In genomic region chr7:3707027-3707426, GRCm38 (mm10) we compare ENCODE assay signal across 8 mouse cellular contexts. TPM values are rescaled to one million over a fixed set of nuclear protein-coding genes. Genes with fewer than 3 reads are reported as not detected.
DNase-seq lines count a peak whose midpoint lies in the region; ATAC-seq lines count a peak whose summit lies in the region.

No protein-coding gene starts in this region.

- peak overlapping the region; percentile 95 for H3K27ac ChIP-seq in liver, embryonic 12.5 days

- peak overlapping the region; percentile 76 for H3K4me2 ChIP-seq in liver, embryonic 12.5 days

- 0 out of 2 replicates have a peak overlapping the region, but pooled peaks have one; percentile 94 for H3K9ac ChIP-seq in liver, embryonic 12.5 days

- H3K27me3 ChIP-seq in liver, embryonic 12.5 days (replicated peaks): no peaks in the 10 kb centered on the region

- H3K4me3 ChIP-seq in liver, embryonic 12.5 days: peak overlapping the region; percentile 91; the same call in 1 of the 2 replicates

- no peaks in the 10 kb centered on the region for H3K9me3 ChIP-seq in liver, embryonic 12.5 days (replicated peaks)

- WGBS in liver, embryonic 12.5 days (ENCODE audit: insufficient replicate concordance): 23% methylated on average over 4 of the region's 4 CpGs

- ATAC-seq in liver, embryonic 12.5 days: no peak

- DNase-seq in embryo, embryonic 10 days (ENCODE audit: low spot score): peak; percentile 29
- no peak for DNase-seq in embryo, embryonic 10.5 days (ENCODE audit: low spot score)
- DNase-seq in urinary bladder, postnatal 14 days (ENCODE audit: low spot score): peak; percentile 9
- DNase-seq in urinary bladder, postnatal 10 days (ENCODE audit: low spot score): no peak
- DNase-seq in telencephalon, adult 2 months (ENCODE audit: low read depth, low spot score): peak; percentile 31
- no peak for DNase-seq in right cerebral cortex, postnatal 36 days (ENCODE audit: low spot score in 2 of 2)
- DNase-seq in thymus, adult 18-20 months: no peak

- H3K4me1 ChIP-seq in liver, embryonic 12.5 days: peaks cover 33% of the 10 kb centered on the region

- peaks cover 41% of the 10 kb centered on the region for H3K36me3 ChIP-seq in liver, embryonic 12.5 days

RNA-seq across cellular contexts. Expression of gene Rps9, which starts 3.2 kb away (rescaled TPM):
- polyA plus RNA-seq in liver, embryonic 12.5 days (2016; fragmentation: Nextera tagmentation; extraction: Ambion mirVana): 1,310 and 1,334 TPM in 2 replicates

RNA-seq across cellular contexts. Expression of gene Pirb, which starts 13.2 kb away (rescaled TPM):
- polyA plus RNA-seq in liver, embryonic 12.5 days (2016; fragmentation: Nextera tagmentation; extraction: Ambion mirVana): 0.91 and 0.94 TPM in 2 replicates

RNA-seq across cellular contexts. Expression of gene Mboat7, which starts 13.7 kb away (rescaled TPM):
- 24.9 and 27.5 TPM in 2 replicates for polyA plus RNA-seq in liver, embryonic 12.5 days (2016; fragmentation: Nextera tagmentation; extraction: Ambion mirVana)

RNA-seq across cellular contexts. Expression of gene Tsen34, which starts 14.4 kb away (rescaled TPM):
- polyA plus RNA-seq in liver, embryonic 12.5 days (2016; fragmentation: Nextera tagmentation; extraction: Ambion mirVana): 59.0 and 60.3 TPM in 2 replicates

RNA-seq across cellular contexts. Expression of gene Tmc4, which starts 29.7 kb away (rescaled TPM):
- 6.9 and 8.1 TPM in 2 replicates for polyA plus RNA-seq in liver, embryonic 12.5 days (2016; fragmentation: Nextera tagmentation; extraction: Ambion mirVana)

Comparison
In these comparisons a context has a peak if more than half of its experiments do, and no peak if none do; other contexts are left out.
1. DNase-seq: peak in embryo, embryonic 10 days (single experiment), urinary bladder, postnatal 14 days (single experiment) and telencephalon, adult 2 months (single experiment); none in embryo, embryonic 10.5 days (single experiment), urinary bladder, postnatal 10 days (single experiment), right cerebral cortex, postnatal 36 days (0 of 2) and thymus, adult 18-20 months (0 of 2).